In the genomic region with DNA sequence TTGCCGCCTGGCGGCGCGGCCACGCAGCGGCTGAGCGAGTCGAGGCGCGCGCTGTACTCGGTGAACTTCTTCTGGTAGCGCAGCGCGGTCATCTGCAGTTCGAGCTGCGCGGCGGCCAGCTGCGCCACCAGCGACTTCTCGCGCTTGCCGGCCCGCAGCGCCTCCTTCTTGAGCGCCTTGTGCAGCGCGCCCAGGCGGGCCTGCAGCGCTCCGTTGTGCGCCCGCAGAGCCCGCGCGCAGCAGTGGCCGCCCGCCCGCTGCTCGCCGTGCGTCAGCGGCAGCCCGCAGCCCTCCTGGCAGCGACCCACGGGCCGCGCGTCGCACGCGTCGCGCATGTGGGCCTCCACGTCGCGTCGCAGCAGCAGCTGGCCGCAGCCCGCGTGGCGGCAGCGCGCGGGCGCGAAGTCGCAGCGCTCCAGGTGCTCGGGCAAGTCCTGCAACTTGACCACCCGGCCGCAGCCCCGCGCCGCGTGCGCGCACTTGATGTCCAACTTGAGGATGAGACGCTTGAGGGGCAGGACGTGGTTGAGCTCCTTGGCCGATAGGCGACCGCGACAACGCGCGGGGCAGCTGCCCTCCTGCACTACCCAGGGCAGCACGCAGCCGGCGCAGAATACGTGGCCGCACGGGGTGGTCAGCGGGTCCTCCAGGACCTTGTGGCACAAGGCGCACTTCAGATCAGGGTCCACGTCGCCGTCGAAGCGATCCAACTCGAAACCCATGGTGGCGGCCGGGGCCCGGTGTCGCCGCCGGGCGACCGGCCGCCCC, we compare ENCODE assay signal across 8 mouse cellular contexts. TPM values are rescaled to one million over a fixed set of nuclear protein-coding genes. Genes with fewer than 3 reads are reported as not detected.
DNase-seq lines count a peak whose midpoint lies in the region; ATAC-seq and TF ChIP-seq lines count a peak whose summit lies in the region.

A gene (minus strand): TSS at position 731 of the 768 bp plus-strand sequence.

- peak; percentile 50 to 60 for DNase-seq in cerebellum, postnatal 10 days
- DNase-seq in embryo, embryonic 11.5 days (ENCODE audit: low read depth, low spot score) = peak; percentile 71
- peak; percentile 74 for DNase-seq in stomach, postnatal 0 days (ENCODE audit: low spot score)

- H3K4me1 ChIP-seq in intestine, embryonic 16.5 days (ENCODE audit: control insufficient read depth, insufficient read depth, low read length) = peaks cover 33% of the 10 kb centered on the region
- H3K4me1 ChIP-seq in limb, embryonic 13.5 days = peaks cover 52% of the 10 kb centered on the region
- H3K4me1 ChIP-seq in midbrain, embryonic 16.5 days (ENCODE audit: control insufficient read depth, insufficient read depth, low read length) = peaks cover 17% of the 10 kb centered on the region
- no peaks in the 10 kb centered on the region for H3K4me1 ChIP-seq in stomach, postnatal 0 days (replicated peaks; ENCODE audit: control insufficient read depth, insufficient read depth)

- no peaks in the 10 kb centered on the region for H3K27me3 ChIP-seq in intestine, embryonic 16.5 days (replicated peaks; ENCODE audit: control insufficient read depth, insufficient read depth, low read length)
- peaks cover 3% of the 10 kb centered on the region; the same call in 1 of the 2 replicates for H3K27me3 ChIP-seq in limb, embryonic 13.5 days
- H3K27me3 ChIP-seq in midbrain, embryonic 16.5 days (ENCODE audit: control insufficient read depth, insufficient read depth, low read depth, low read length) = peaks cover 22% of the 10 kb centered on the region
- no peaks in the 10 kb centered on the region for H3K27me3 ChIP-seq in stomach, postnatal 0 days (ENCODE audit: control insufficient read depth, insufficient read depth, low read length)

- H3K4me2 ChIP-seq in intestine, embryonic 16.5 days (ENCODE audit: low read depth, low read length) = peak within 1 kb of the TSS; percentile 92
- H3K4me2 ChIP-seq in limb, embryonic 13.5 days (replicated peaks) = peak within 1 kb of the TSS; percentile 84
- H3K4me2 ChIP-seq in midbrain, embryonic 16.5 days (ENCODE audit: low read length) = peak within 1 kb of the TSS; percentile 99
- H3K4me2 ChIP-seq in stomach, postnatal 0 days (replicated peaks; ENCODE audit: low read depth) = peak within 1 kb of the TSS; percentile 77

- TF ChIP-seq EP300 in stomach, postnatal 0 days (optimal IDR thresholded peaks at IDR 0.05) = no peak

- H3K9me3 ChIP-seq in intestine, embryonic 16.5 days (ENCODE audit: control insufficient read depth, low read length) = no peaks in the 10 kb centered on the region
- H3K9me3 ChIP-seq in limb, embryonic 13.5 days = no peaks in the 10 kb centered on the region
- H3K9me3 ChIP-seq in midbrain, embryonic 16.5 days (replicated peaks; ENCODE audit: control insufficient read depth, low read length, poor library complexity, severe bottlenecking) = no peaks in the 10 kb centered on the region
- H3K9me3 ChIP-seq in stomach, postnatal 0 days (ENCODE audit: control insufficient read depth, low read length) = no peaks in the 10 kb centered on the region

- H3K9ac ChIP-seq in intestine, embryonic 16.5 days (ENCODE audit: low read depth, low read length) = peak within 1 kb of the TSS; percentile 81
- peak within 1 kb of the TSS; percentile 89 for H3K9ac ChIP-seq in limb, embryonic 13.5 days
- H3K9ac ChIP-seq in midbrain, embryonic 16.5 days (ENCODE audit: low read depth, low read length) = peak within 1 kb of the TSS; percentile 61
- peak within 1 kb of the TSS; percentile 70 for H3K9ac ChIP-seq in stomach, postnatal 0 days (ENCODE audit: low read length)

- no peak for ATAC-seq in cerebellum, adult (ENCODE audit: insufficient number of reproducible peaks, low FRiP score, low TSS enrichment)
- peak; percentile 66 for ATAC-seq in granulocyte monocyte progenitor cell, adult 5-6 weeks (replicated peaks; ENCODE audit: poor library complexity, severe bottlenecking)
- peak; percentile 63 for ATAC-seq in intestine, embryonic 16.5 days
- ATAC-seq in limb, embryonic 13.5 days (ENCODE audit: low FRiP score, low read depth) = peak; percentile 42
- ATAC-seq in midbrain, embryonic 16.5 days = peak; percentile 81
- ATAC-seq in stomach, postnatal 0 days (ENCODE audit: low FRiP score, low TSS enrichment) = peak; percentile 64

- WGBS in intestine, embryonic 16.5 days = under 1% methylated on average over 108 of the region's 111 CpGs
- 0% methylated on average over 110 of the region's 111 CpGs for whole genome bisulfite sequencing in limb, embryonic 13.5 days
- WGBS in midbrain, embryonic 16.5 days = under 1% methylated on average over 84 of the region's 111 CpGs
- under 1% methylated on average over 104 of the region's 111 CpGs for WGBS in stomach, postnatal 0 days

- H3K27ac ChIP-seq in intestine, embryonic 16.5 days (ENCODE audit: low read length) = peak within 1 kb of the TSS; percentile 93
- peak within 1 kb of the TSS; percentile 96 for H3K27ac ChIP-seq in limb, embryonic 13.5 days
- peak within 1 kb of the TSS; percentile 18 for H3K27ac ChIP-seq in midbrain, embryonic 16.5 days (ENCODE audit: low read length)
- peak within 1 kb of the TSS; percentile 91 for H3K27ac ChIP-seq in stomach, postnatal 0 days (replicated peaks)

- peak within 1 kb of the TSS; percentile 73 for H3K4me3 ChIP-seq in intestine, embryonic 16.5 days (ENCODE audit: low read length)
- H3K4me3 ChIP-seq in limb, embryonic 13.5 days = peak within 1 kb of the TSS; percentile 75
- H3K4me3 ChIP-seq in midbrain, embryonic 16.5 days (ENCODE audit: low read depth, low read length) = peak within 1 kb of the TSS; percentile 56
- H3K4me3 ChIP-seq in stomach, postnatal 0 days (ENCODE audit: low read depth, low read length) = peak within 1 kb of the TSS; percentile 61

- no peaks in the 10 kb centered on the region for H3K36me3 ChIP-seq in intestine, embryonic 16.5 days (ENCODE audit: control insufficient read depth, insufficient read depth, low read length)
- H3K36me3 ChIP-seq in limb, embryonic 13.5 days = peaks cover 8% of the 10 kb centered on the region; the same call in 1 of the 2 replicates
- H3K36me3 ChIP-seq in midbrain, embryonic 16.5 days (ENCODE audit: control insufficient read depth, insufficient read depth, low read length) = no peaks in the 10 kb centered on the region
- no peaks in the 10 kb centered on the region for H3K36me3 ChIP-seq in stomach, postnatal 0 days (ENCODE audit: control insufficient read depth, insufficient read depth, low read length)

- TF ChIP-seq CTCF in stomach, postnatal 0 days (IDR thresholded peaks at IDR 0.05; ENCODE audit: low read depth) = peak; percentile 66

RNA-seq across cellular contexts. Expression of the gene that starts here (rescaled TPM):
- total RNA-seq in granulocyte monocyte progenitor cell, adult 5-6 weeks (2014; fragmentation: Nextera tagmentation) = not detected in 2 replicates
- not detected in 2 replicates for total RNA-seq in granulocyte monocyte progenitor cell, adult 5-6 weeks (2017)
- 6.3 and 6.5 TPM in 2 replicates for polyA plus RNA-seq in intestine, embryonic 16.5 days (2015; fragmentation: Nextera tagmentation; extraction: Ambion mirVana)
- 12.8 and 12.9 TPM in 2 replicates for polyA plus RNA-seq in limb, embryonic 13.5 days (2015; fragmentation: Nextera tagmentation; extraction: Ambion mirVana)
- 20.3 and 25.9 TPM in 2 replicates for polyA plus RNA-seq in midbrain, embryonic 16.5 days (2015; fragmentation: Nextera tagmentation; extraction: Ambion mirVana)
- polyA plus RNA-seq in stomach, postnatal 0 days (2015; fragmentation: Nextera tagmentation; extraction: Ambion mirVana) = 5.1 and 6.1 TPM in 2 replicates

Comparison
In these comparisons a context has a peak if more than half of its experiments do, and no peak if none do; other contexts are left out.
1. Peak in ATAC-seq in granulocyte monocyte progenitor cell, adult 5-6 weeks; RNA of the gene not detected or under 1 TPM.
2. H3K27ac ChIP-seq: peak in every context shown above with its lines; median percentile 96 in limb, embryonic 13.5 days; 93 in intestine, embryonic 16.5 days; 91 in stomach, postnatal 0 days; 18 in midbrain, embryonic 16.5 days.